Mouse (Mus musculus) hindlimb bud, embryonic 11.5 days (tissue): ENCODE measurements around the gene Haus5.
A peak's percentile ranks its signal among the peaks of the same experiment; 100 is the strongest.

Experiments used
- DNase-seq: peaks from one replicate; pipeline ENCODE4 v3.0.0-alpha.2; 2012; ENCODE audit warnings: low read depth, low spot score; ENCODE audit errors: extremely low spot score

Gene Haus5

GRCm38 (mm10) chr7:30664529-30665200, at the start of gene Haus5:
TSS of gene Haus5 (minus strand) at chr7:30664994.
- DNase-seq, result peak; percentile 87

GRCm38 (mm10) chr7:30711942-30712341, 47.1 kb upstream of the Haus5 start, which contains the start of gene Atp4a:
TSS of gene Atp4a (plus strand) at chr7:30712209.
- no peak for DNase-seq

GRCm38 (mm10) chr7:30707441-30707840, 42.6 kb upstream of the Haus5 start:
- no peak for DNase-seq

- DNase-seq, result no peak
These were observed 41.6 kb upstream of the Haus5 start for GRCm38 (mm10) chr7:30706214-30706882.

- DNase-seq, result no peak
These were observed 33.8 kb upstream of the Haus5 start, which contains the start of gene 2200002J24Rik for GRCm38 (mm10) chr7:30698589-30698988. TSS of gene 2200002J24Rik (plus strand) at chr7:30698926.

GRCm38 (mm10) chr7:30698101-30698500, 33.3 kb upstream of the Haus5 start:
- DNase-seq, result no peak

GRCm38 (mm10) chr7:30688325-30688724, 23.5 kb upstream of the Haus5 start:
- DNase-seq, result no peak

GRCm38 (mm10) chr7:30683425-30683824, 18.6 kb upstream of the Haus5 start:
- DNase-seq, result no peak

- DNase-seq, result no peak
These were observed 17.1 kb upstream of the Haus5 start for GRCm38 (mm10) chr7:30681897-30682296.

- DNase-seq, result no peak
These were observed 13.6 kb upstream of the Haus5 start for GRCm38 (mm10) chr7:30678263-30678975.

- DNase-seq, result no peak
These were observed 6.7 kb upstream of the Haus5 start, which contains the start of gene Pmis2 for GRCm38 (mm10) chr7:30671480-30671879. TSS of gene Pmis2 (minus strand) at chr7:30671605.

GRCm38 (mm10) chr7:30669229-30669628, 4.4 kb upstream of the Haus5 start:
- no peak for DNase-seq

GRCm38 (mm10) chr7:30665321-30665720, 527 bp upstream of the Haus5 start:
- no peak for DNase-seq

GRCm38 (mm10) chr7:30649591-30650540, 14.9 kb downstream of the Haus5 start, which contains the start of gene Rbm42:
TSS of gene Rbm42 (minus strand) at chr7:30650317.
- DNase-seq, result peak; percentile 92

GRCm38 (mm10) chr7:30639083-30639482, 25.7 kb downstream of the Haus5 start:
- no peak for DNase-seq

GRCm38 (mm10) chr7:30636395-30636794, 28.4 kb downstream of the Haus5 start:
- DNase-seq, result no peak

GRCm38 (mm10) chr7:30635752-30636151, 29.0 kb downstream of the Haus5 start, which contains the start of gene Etv2:
TSS of gene Etv2 (minus strand) at chr7:30635852.
- no peak for DNase-seq

GRCm38 (mm10) chr7:30634621-30635020, 30.2 kb downstream of the Haus5 start:
- DNase-seq, result no peak

- no peak for DNase-seq
These were observed 30.9 kb downstream of the Haus5 start for GRCm38 (mm10) chr7:30633762-30634412.

- no peak for DNase-seq
These were observed 35.8 kb downstream of the Haus5 start for GRCm38 (mm10) chr7:30629013-30629412.
